Mouse (Mus musculus): Measurements from ENCODE around the gene Misp.

The Misp gene

GRCm38 (mm10) chr10:79794491-79794931 is 26.3 kb upstream of the Misp start:
- DNase-seq (ENCODE audit: low read depth, low spot score), result no peak

- no peak for DNase-seq (ENCODE audit: low read depth, low spot score)
Measured at GRCm38 (mm10) chr10:79795905-79796304, 24.9 kb upstream of the Misp start.

- no peak for DNase-seq (ENCODE audit: low read depth, low spot score)
Measured at GRCm38 (mm10) chr10:79797326-79797725, 23.5 kb upstream of the Misp start.

GRCm38 (mm10) chr10:79798289-79798928 is 22.4 kb upstream of the Misp start:
- no peak for DNase-seq (ENCODE audit: low read depth, low spot score)

GRCm38 (mm10) chr10:79800508-79800907 is 20.3 kb upstream of the Misp start:
- DNase-seq (ENCODE audit: low read depth, low spot score), result no peak

- no peak for DNase-seq (ENCODE audit: low read depth, low spot score)
Measured at GRCm38 (mm10) chr10:79801837-79802236, 19.0 kb upstream of the Misp start.

GRCm38 (mm10) chr10:79802331-79802971 is 18.3 kb upstream of the Misp start:
- DNase-seq (ENCODE audit: low read depth, low spot score), result no peak

GRCm38 (mm10) chr10:79803716-79804323 is 17.0 kb upstream of the Misp start:
- DNase-seq (ENCODE audit: low read depth, low spot score), result no peak

- DNase-seq (ENCODE audit: low read depth, low spot score), result no peak
Measured at GRCm38 (mm10) chr10:79805636-79806035, 15.2 kb upstream of the Misp start.

GRCm38 (mm10) chr10:79806331-79806730 is 14.5 kb upstream of the Misp start:
- DNase-seq (ENCODE audit: low read depth, low spot score), result no peak

- no peak for DNase-seq (ENCODE audit: low read depth, low spot score)
Measured at GRCm38 (mm10) chr10:79806972-79807371, 13.8 kb upstream of the Misp start.

- DNase-seq (ENCODE audit: low read depth, low spot score), result no peak
Measured at GRCm38 (mm10) chr10:79807826-79808225, 13.0 kb upstream of the Misp start.

GRCm38 (mm10) chr10:79808728-79809127 is 12.1 kb upstream of the Misp start:
- DNase-seq (ENCODE audit: low read depth, low spot score), result no peak

- DNase-seq (ENCODE audit: low read depth, low spot score), result peak; percentile 85
Measured at GRCm38 (mm10) chr10:79811736-79812637, 8.8 kb upstream of the Misp start.

- no peak for DNase-seq (ENCODE audit: low read depth, low spot score)
Measured at GRCm38 (mm10) chr10:79814271-79814842, 6.4 kb upstream of the Misp start.

- no peak for DNase-seq (ENCODE audit: low read depth, low spot score)
Measured at GRCm38 (mm10) chr10:79815671-79816494, 4.9 kb upstream of the Misp start.

- DNase-seq (ENCODE audit: low read depth, low spot score), result no peak
Measured at GRCm38 (mm10) chr10:79817111-79817510, 3.7 kb upstream of the Misp start.

GRCm38 (mm10) chr10:79818225-79818624 is 2.6 kb upstream of the Misp start:
- DNase-seq (ENCODE audit: low read depth, low spot score), result no peak

- DNase-seq (ENCODE audit: low read depth, low spot score), result no peak
Measured at GRCm38 (mm10) chr10:79819606-79820005, 1.2 kb upstream of the Misp start.

GRCm38 (mm10) chr10:79820277-79820676 is 512 bp upstream of the Misp start:
- no peak for DNase-seq (ENCODE audit: low read depth, low spot score)

GRCm38 (mm10) chr10:79821731-79822130 is 942 bp downstream of the Misp start:
- DNase-seq (ENCODE audit: low read depth, low spot score), result no peak
